Mouse (Mus musculus): ENCODE results near the gene Zranb1.

The Zranb1 gene

GRCm38 (mm10) chr7:132930850-132931559 is at the start of gene Zranb1:
TSS of gene Zranb1 (plus strand) at chr7:132931142.
- DNase-seq (ENCODE audit: low spot score), result peak; percentile 97

GRCm38 (mm10) chr7:132882343-132882742 is 48.6 kb upstream of the Zranb1 start:
- DNase-seq (ENCODE audit: low spot score), result no peak

GRCm38 (mm10) chr7:132884031-132884430 is 46.9 kb upstream of the Zranb1 start:
- DNase-seq (ENCODE audit: low spot score), result no peak

GRCm38 (mm10) chr7:132887019-132887804 is 43.7 kb upstream of the Zranb1 start:
- DNase-seq (ENCODE audit: low spot score), result no peak

DNA sequence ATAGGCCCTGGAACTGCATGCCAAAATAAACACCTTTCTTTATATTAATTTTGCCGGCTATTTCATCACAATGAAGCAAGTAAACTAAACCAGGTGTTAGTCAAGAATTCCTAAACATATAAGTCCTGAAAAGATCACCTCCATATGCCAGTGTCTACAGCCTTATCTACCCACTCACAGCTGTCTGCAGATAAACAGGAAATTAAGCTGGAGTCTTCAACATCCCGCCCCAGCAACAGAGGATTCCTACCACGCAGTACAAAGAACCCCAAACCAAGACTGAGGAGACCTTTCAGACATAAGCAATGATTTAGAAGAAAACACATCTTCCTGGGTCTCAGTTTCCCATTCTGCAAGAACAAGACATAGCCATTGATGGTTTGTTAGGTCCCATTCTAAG is 42.9 kb upstream of the Zranb1 start:
- DNase-seq (ENCODE audit: low spot score), result no peak

GRCm38 (mm10) chr7:132888518-132889249 is 42.3 kb upstream of the Zranb1 start:
- DNase-seq (ENCODE audit: low spot score), result no peak

DNA sequence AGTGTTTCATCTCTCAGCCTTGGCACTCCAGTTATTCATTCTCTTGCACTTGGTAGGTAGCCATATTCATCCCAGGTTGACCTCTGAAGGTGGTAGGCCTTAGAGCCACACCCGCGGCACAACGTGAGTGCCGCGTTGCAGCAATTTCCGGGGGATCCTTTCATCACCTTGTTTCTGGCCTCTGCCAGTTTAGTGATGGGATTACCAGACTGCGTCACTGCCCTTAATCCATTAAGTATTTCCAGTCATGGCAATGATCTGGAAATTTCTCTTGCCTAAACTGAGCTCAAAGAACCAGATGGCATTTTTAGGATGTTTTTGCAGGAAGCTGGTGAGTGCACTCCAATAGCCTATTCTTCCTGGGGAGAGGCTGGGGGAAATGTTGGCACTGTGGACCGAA is 41.3 kb upstream of the Zranb1 start:
- DNase-seq (ENCODE audit: low spot score), result no peak

DNA sequence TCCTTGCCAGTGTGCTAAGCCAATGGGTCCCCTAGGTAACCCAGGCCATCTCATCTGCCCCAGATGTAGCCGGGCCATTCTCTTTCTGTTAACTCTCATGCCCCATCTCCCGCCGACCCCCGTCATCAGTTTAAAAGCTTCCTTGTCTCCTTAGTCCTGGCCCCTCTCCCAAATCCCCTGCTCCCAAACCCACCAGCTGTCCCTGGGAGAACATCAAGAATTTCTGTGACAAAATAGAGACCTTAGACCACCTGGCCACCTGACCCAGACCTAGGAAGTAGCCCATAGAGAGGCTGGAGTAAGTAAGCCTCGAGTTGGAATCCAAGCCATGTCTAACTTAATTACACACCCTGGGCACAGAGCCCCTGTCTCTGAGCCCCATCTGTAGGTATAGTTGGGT is 40.7 kb upstream of the Zranb1 start:
- DNase-seq (ENCODE audit: low spot score), result no peak

DNA sequence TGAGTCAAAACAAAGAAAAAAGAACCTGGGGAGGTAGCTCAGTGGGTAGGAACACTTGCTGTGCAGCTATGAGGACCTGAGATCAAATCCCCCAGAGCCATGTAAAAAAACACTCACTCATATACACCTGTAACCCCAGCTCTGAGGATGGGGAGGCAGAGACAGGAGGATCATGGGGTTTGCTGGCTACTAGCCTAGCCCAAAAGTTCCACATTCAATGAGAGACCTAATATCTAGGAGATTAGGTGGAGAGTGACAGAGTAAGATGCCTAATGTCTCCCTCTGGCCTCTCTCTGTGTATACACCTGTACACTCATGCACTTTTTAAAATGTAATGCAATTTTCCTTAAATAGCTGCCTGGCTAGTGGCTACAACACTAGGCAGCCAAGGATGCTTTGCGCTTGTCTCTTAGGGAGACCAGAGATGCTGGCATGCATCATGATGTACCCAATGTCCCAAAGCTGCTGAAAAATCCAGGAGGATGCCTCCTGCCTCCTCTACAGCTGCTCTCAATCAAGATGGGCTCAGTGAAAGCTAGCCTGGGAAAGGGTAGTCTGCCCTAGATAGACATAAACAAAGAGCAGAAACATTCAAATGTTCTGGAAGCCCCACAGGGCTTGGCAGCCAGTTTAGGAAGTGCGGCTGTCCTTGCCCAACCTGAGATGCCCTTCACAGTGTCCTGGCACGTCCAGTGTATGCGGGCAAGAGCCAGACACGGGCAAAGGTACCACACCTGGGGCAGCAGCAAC is 39.2 kb upstream of the Zranb1 start:
- no peak for DNase-seq (ENCODE audit: low spot score)

DNA sequence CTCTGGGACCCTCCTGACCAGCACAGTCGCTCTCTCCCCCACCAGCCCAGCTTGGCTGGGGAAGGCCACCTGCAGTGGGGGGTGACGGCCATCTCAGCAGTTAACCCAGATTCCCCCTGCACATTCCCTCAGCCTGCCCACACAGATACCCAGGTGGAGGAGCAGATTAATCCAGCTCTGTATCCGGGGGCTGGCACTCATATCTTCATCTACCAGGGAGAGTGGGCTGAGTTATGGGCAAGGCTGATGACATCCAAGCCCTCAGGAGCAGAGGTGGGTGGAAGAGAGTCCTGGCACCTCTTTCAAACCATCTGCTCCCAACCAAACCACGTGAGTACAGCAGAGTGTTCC is 38.7 kb upstream of the Zranb1 start:
- DNase-seq (ENCODE audit: low spot score), result no peak

GRCm38 (mm10) chr7:132892806-132893205 is 38.1 kb upstream of the Zranb1 start:
- DNase-seq (ENCODE audit: low spot score), result no peak

- no peak for DNase-seq (ENCODE audit: low spot score)
Observed at GRCm38 (mm10) chr7:132893336-132893735, 37.6 kb upstream of the Zranb1 start.

DNA sequence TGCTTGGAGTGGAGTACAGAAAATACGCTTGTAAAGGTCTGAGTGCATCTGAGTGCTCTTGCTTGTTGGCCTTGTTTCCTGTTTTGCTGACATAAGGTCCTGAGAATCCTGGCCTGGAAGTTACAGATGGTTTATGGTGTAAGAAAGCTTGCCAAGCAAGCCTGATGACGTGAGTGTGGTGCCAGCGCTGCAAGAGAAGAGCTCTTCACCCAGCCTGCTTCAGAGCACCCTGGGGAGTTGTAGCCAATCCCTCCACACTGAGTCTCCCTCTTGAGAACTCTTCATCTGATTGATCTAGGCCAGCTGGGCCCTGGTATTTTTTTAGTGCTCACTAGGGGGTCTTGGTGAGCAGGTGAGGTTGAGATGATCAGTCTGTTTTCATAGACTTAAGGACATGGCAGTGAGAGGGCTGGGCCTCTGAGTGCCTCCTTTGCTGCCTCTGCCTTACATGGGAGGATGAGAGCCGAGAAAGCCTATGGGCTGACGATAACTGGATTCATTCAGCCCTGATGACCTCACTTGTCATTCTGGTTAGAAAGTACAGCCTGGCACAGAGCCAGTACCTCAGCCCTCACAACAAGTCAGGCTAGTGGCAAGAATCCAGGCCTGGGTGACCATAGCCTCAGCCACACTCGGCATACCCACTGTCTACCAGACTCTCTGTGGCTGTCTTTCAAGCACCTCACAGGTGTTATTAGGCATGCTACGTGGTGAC is 35.9 kb upstream of the Zranb1 start:
- DNase-seq (ENCODE audit: low spot score), result no peak

DNA sequence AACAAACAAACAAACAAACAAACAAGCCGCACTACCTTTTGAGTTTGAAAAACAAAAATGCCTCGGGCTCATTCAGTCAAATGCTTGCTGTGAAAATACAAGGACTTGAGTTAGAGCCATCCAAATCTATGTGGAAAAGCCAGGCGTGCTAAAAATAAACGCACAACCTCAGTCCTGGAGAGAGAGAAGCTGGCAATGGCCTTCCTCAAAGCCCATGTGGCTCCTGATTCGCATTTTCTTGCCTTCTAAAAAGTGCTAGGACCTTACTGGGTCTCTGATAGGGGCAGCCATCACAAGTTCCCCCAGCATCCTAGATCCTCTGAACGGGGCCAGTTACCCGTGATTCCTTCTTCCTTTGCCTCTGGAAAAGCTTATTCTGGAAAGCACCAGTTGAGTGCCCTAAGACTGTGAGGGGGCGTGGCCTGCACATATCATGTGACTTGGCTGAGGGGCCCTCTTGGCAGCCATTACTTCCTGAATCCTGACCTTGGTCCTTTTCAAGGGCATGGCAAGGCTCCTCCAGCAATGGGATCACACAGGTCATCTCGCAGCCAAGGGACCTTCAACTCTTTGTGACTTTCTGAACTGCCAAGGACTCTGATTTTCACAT is 34.6 kb upstream of the Zranb1 start:
- no peak for DNase-seq (ENCODE audit: low spot score)

- no peak for DNase-seq (ENCODE audit: low spot score)
Observed at GRCm38 (mm10) chr7:132897258-132897657, 33.7 kb upstream of the Zranb1 start.

GRCm38 (mm10) chr7:132898234-132898633 is 32.7 kb upstream of the Zranb1 start:
- no peak for DNase-seq (ENCODE audit: low spot score)

DNA sequence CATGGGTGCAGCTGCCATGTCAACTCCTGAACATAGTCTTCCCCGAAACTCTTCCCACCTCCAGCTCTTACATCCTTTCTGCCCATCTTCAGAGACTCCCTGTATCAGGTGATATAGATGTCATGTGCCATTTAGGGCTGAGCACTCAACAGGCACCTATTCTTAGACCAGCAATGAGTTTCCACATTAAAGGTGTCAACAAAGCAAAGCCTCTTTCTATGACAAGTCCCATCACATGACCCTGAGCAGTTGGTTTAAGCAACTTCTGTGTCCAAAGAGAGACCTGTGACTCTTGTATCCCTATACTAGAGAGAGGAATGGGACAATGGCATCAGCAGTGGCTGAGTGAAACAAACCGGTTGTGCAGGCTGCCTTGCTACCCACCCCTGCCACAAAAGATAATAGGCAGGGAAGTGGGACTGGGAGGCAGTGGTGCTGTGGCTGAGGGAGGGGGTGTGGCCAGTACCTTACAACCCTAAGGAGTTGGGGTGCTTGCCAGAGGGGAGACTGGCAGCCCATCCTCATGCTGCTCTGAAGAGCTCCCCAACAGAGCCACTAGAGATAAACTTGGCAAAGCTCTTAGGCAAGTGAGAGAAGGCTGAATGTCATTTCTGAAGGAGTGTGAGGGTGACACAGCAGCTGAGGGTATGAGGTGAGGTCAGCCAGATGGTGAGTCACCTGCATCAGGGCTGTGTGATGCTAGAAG is 30.0 kb upstream of the Zranb1 start:
- DNase-seq (ENCODE audit: low spot score), result no peak

GRCm38 (mm10) chr7:132903796-132904195 is 27.1 kb upstream of the Zranb1 start:
- DNase-seq (ENCODE audit: low spot score), result no peak

- no peak for DNase-seq (ENCODE audit: low spot score)
Observed at GRCm38 (mm10) chr7:132921971-132922370, 9.0 kb upstream of the Zranb1 start.

GRCm38 (mm10) chr7:132925227-132925626 is 5.7 kb upstream of the Zranb1 start:
- no peak for DNase-seq (ENCODE audit: low spot score)

- no peak for DNase-seq (ENCODE audit: low spot score)
Observed at GRCm38 (mm10) chr7:132927201-132927600, 3.7 kb upstream of the Zranb1 start.

Measured in urinary bladder, postnatal 25 days (tissue).